Mouse (Mus musculus) Patski (cell line): Measurements from ENCODE around the gene Smad1. TPM values are rescaled to one million over a fixed set of nuclear protein-coding genes. Genes with fewer than 3 reads are reported as not detected.
A peak's percentile ranks its signal among the peaks of the same experiment; 100 is the strongest.

ENCODE experiments used
- ATAC-seq: fragments of 100-300 bp; one replicate; pipeline ENCODE4 v1.8.0; 2021
- CTCF ChIA-PET: fragments of 350-600 bp; sonication (Branson Sonifier 250); formaldehyde crosslinking; loops from one replicate; lab custom pipeline; 2022; ENCODE audit warnings: inconsistent platforms; lab: Charles Lee
- POLR2A ChIA-PET: fragments of 350-600 bp; sonication (Branson Sonifier 250); formaldehyde crosslinking; loops from one replicate; lab custom pipeline; 2022; ENCODE audit warnings: antibody characterized with exemption, inconsistent platforms; lab: Charles Lee
- DNase-seq: peaks from one replicate; pipeline ENCODE4 v3.0.0-alpha.2; 2011; ENCODE audit warnings: low read depth, low spot score
- H3K27me3 ChIP-seq: fragments of 371-371 bp; one replicate; pipeline ENCODE4 v1.5.1; 2021
- CTCF ChIP-seq: fragments of 100-300 bp; IDR thresholded peaks from one replicate; pipeline ENCODE4 v1.5.1; 2021
- in situ Hi-C: fragments of 300-500 bp; cut with MboI; formaldehyde crosslinking; loops from 3 replicates; pipeline ENCODE4 v1.11.1; 2018; ENCODE audit warnings: low pct_unique_long_range_greater_than_20kb, mixed read lengths
- polyA plus RNA-seq: library from polyadenylated mRNA; unstranded; gene quantifications from one replicate; pipeline ENCODE4 v1.2.3, GENCODE M21; 2021

The Smad1 gene
- polyA plus RNA-seq, 1 experiment from 2014 or later = 31.5 TPM

DNA sequence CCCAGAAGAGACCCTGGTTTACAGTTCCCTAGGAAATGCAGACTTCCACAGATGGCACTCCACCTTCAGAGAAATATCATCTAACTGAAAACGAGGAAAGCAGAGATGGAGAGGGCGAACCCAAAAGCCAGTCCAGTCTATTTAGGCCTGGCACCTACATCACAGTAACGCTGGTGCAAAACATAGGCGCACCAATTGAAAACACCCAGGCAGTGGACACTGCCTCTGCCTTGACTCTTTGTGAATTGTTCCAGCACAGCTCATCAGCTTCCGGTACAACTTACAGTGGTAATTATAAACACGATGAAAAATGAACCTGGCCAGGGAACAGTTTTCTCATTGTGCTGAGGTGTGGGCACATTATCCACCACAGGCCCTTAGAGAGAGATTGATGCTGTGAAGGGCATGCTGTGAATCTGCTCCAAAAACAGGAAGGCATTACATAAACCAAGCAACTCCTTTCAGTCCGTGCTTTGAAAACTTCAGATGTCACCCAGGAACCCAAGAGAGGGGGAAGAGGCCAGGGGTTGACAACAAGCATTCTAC, 1.5 kb downstream of the Smad1 start:
- CTCF ChIA-PET = no interaction called here
- in situ Hi-C loops = loop anchor here (10.0 kb wide), 1 partner anchor 187 kb away; no protein-coding TSS in a partner anchor
- H3K27me3 ChIP-seq = no peaks in the 10 kb centered on the region
- DNase-seq = no peak
- peak; percentile 15 for ATAC-seq
- no peak for TF ChIP-seq CTCF
- POLR2A ChIA-PET = no interaction called here

DNA sequence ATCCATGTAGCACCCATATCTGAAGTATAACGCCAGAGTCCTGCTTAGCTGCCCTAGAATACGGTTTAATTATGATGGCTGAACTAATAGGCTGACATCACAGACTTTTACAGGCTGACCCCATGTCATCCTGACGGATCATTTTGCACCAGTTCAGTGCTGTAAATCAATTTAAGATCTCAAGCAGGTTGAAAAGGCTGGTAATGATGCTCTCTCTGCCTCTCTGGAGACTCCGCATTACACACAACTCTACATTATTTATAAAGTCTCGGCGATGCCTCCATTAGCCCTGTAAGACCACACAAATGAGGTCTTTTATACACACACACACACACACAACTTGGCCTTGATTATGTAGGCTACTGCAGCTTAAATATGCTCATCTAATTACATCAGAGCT, 2.4 kb downstream of the Smad1 start:
- in situ Hi-C loops = loop anchor here (10.0 kb wide), 1 partner anchor 188 kb away; no protein-coding TSS in a partner anchor
- TF ChIP-seq CTCF = no peak
- POLR2A ChIA-PET = no interaction called here
- CTCF ChIA-PET = interaction anchor here (0.9 kb wide), 1 partner anchor 9 kb away, joined by 4 read pairs; no protein-coding TSS in a partner anchor
- ATAC-seq (no peak), DNase-seq (no peak)
- H3K27me3 ChIP-seq = no peaks in the 10 kb centered on the region

DNA sequence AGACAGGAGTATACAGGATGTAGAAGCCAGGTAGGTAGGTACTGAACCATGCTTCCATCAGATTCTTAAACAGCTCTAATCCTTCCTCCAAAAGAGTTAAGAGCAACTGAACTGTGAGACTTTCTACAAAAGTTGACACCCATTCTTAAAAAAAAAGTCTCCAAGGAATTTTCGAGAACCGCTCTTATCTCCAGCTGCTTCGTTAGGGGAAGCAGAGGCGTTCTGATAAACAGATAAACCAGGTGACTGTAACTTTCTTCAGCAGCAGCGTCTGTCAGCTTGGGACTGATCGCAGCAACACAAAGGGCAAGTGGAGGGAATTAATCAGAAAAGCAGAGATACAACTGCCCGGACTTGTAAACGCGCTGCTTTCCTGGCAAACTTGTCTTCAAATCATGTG, 5.3 kb downstream of the Smad1 start:
- H3K27me3 ChIP-seq = no peaks in the 10 kb centered on the region
- DNase-seq (no peak), ATAC-seq (no peak)
- no peak for TF ChIP-seq CTCF
- CTCF ChIA-PET = interaction anchor here (1.0 to 1.9 kb wide), 2 partner anchors 10 to 20 kb away, joined by 4 to 6 read pairs; no protein-coding TSS in a partner anchor
- POLR2A ChIA-PET = no interaction called here
- in situ Hi-C loops = loop anchor here (10.0 kb wide), 1 partner anchor 191 kb away; no protein-coding TSS in a partner anchor

DNA sequence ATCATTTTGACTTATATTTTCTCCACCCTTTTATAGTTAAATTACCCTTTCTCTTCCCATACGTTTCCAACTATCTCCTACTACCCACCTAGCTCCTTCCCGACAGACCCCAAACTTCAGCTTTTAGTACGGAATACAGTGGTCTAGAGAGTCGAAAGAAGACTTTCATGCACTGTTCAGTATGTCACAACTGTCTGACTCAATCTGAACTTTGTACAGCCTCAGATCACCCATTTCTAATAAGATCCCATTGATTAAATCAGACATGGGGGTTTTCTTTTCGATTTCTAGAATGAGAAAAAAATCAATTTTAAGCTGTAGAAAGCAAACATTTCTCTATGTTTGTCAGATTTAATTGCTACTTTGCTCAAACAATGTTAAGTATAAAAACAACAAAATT, 6.1 kb downstream of the Smad1 start:
- in situ Hi-C loops = loop anchor here (10.0 kb wide), 1 partner anchor 192 kb away; no protein-coding TSS in a partner anchor
- ATAC-seq (no peak), DNase-seq (no peak)
- CTCF ChIA-PET = interaction anchor here (1.0 to 1.9 kb wide), 2 partner anchors 9 to 19 kb away, joined by 4 to 6 read pairs; no protein-coding TSS in a partner anchor
- no peaks in the 10 kb centered on the region for H3K27me3 ChIP-seq
- POLR2A ChIA-PET = interaction anchor here (0.7 kb wide), 1 partner anchor 11 kb away, joined by 3 read pairs; no protein-coding TSS in a partner anchor
- no peak for TF ChIP-seq CTCF

DNA sequence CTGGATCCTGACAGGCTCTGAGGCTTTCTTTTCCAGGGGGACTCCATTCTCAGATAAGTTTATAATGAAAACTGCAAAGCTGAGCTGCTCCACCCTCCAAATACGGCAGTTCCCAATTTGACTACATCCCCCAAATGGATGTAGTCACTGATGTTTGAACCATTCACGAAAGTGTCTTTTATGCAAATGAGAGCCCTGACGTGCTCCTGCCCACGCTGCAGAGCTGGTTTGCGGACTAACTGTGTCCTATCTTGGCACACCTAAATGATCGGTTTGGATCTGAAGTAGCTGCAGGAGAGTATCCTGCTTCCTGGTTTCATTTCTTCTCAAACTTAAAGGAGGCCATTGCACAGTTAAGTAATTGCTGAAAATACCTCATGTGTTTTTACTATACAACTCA, 6.7 kb downstream of the Smad1 start:
- no peak for DNase-seq
- POLR2A ChIA-PET = interaction anchor here (0.7 kb wide), 1 partner anchor 11 kb away, joined by 3 read pairs; no protein-coding TSS in a partner anchor
- TF ChIP-seq CTCF = no peak
- in situ Hi-C loops = loop anchor here (10.0 kb wide), 1 partner anchor 192 kb away; no protein-coding TSS in a partner anchor
- ATAC-seq = no peak
- CTCF ChIA-PET = interaction anchor here (1.1 kb wide), 1 partner anchor 10 kb away, joined by 3 read pairs; no protein-coding TSS in a partner anchor
- H3K27me3 ChIP-seq = no peaks in the 10 kb centered on the region

DNA sequence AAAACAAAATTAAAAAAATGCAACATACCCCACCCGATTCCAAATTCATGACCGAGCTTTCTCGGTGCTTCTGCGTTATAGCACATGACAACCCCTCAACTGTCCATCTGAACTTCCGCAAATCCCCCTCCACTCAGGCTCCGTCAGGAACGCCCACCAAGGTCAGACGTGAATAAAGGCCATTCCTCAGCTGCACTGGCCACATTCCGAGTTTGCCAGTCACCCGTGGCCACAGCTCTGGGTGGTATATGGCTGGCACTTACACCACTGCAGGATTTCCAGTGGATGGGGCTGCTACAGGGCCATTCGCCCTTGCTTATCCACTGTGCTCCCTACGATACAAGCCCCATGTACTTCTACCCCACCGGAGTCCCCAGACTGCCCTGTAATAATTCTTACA, 7.9 kb downstream of the Smad1 start:
- no peak for TF ChIP-seq CTCF
- POLR2A ChIA-PET = no interaction called here
- DNase-seq (no peak), ATAC-seq (no peak)
- H3K27me3 ChIP-seq = no peaks in the 10 kb centered on the region
- CTCF ChIA-PET = no interaction called here
- in situ Hi-C loops = loop anchor here (10.0 kb wide), 1 partner anchor 193 kb away; no protein-coding TSS in a partner anchor

DNA sequence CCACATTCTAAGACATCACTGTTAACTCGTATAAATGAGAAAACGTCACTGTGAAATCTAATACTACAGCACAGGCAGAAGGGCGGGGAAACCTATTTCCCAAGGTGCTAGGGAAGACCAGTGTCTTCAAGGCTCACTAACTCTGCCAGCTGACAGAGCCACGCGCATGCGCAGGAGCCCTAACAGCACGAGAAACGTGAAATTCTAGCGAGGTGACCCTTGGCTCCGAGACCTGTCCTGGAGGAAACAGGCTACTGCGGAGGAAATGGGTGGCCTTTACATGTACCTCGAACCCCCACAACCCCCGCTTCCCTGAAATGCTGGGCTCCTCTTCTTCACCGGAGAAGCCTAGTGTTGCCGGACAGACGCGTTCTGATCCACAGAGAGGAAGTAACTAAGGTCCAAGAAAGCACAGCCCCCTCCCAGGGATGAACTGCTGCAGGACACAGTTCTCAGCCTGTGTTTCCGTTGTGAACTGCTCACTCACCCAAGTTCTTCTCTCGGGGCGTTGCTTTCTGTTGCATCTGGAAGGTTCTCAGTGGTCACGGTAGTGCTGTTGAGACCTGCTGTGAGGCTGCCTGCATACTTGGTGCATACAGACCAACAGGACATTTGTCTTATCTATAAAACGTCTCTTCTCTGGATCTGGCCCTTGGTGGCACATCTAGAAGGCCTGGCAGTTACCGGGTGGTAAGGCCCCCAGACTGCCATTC, 10.1 kb downstream of the Smad1 start:
- in situ Hi-C loops = no loop called here
- ATAC-seq (no peak), DNase-seq (no peak)
- CTCF ChIA-PET = no interaction called here
- POLR2A ChIA-PET = interaction anchor here (0.7 kb wide), 1 partner anchor 120 kb away, joined by 3 read pairs; no protein-coding TSS in a partner anchor
- H3K27me3 ChIP-seq = no peaks in the 10 kb centered on the region
- no peak for TF ChIP-seq CTCF

DNA sequence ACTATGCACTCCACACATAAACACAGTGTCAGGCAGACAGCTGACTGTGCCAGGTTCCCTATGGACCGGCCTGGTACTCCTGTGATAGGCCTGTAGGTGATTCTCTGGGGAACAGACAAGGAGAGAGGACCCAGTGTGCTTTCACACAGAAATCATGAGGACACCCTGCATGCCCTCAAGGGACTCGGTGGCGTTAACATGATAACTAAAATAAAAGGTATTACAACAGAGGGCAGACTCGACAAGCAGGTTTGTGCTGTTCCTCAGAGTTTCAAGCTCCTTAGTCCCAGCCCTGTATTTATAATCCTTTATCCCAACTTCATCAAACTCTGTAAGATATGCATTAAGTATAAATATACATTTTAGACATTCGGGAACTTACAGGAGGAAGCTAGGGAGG, 12.5 kb downstream of the Smad1 start:
- CTCF ChIA-PET = no interaction called here
- no peak for ATAC-seq

DNA sequence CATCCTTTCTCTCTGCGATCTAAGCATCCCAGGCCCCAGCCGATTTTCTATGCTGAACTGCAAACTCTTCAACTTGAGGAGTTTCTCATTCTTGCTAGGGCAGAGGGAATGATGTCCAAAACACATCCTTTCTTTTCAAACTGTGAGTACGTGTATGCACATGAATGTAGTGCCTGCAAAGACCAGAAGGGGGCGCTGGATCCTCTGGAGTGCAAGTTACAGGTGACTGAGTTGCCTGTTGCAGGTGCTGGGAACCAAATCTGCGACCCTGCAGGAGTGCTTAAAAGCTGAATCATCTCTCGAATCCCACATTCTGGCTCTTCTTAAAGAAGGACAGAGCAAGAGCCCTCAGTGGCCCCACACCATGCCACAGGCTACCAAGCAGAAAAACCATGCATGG, 13.0 kb downstream of the Smad1 start:
- peak; percentile 59 for TF ChIP-seq CTCF
- ATAC-seq (no peak), DNase-seq (no peak)
- H3K27me3 ChIP-seq = no peaks in the 10 kb centered on the region
- in situ Hi-C loops = no loop called here
- CTCF ChIA-PET = no interaction called here
- POLR2A ChIA-PET = interaction anchor here (0.6 kb wide), 1 partner anchor 137 kb away, joined by 3 read pairs; no protein-coding TSS in a partner anchor

More for the DNA sequence above, 12.5 kb downstream of the Smad1 start:
- no peak for TF ChIP-seq CTCF
- DNase-seq = no peak
- in situ Hi-C loops = no loop called here
- POLR2A ChIA-PET = no interaction called here
- no peaks in the 10 kb centered on the region for H3K27me3 ChIP-seq

DNA sequence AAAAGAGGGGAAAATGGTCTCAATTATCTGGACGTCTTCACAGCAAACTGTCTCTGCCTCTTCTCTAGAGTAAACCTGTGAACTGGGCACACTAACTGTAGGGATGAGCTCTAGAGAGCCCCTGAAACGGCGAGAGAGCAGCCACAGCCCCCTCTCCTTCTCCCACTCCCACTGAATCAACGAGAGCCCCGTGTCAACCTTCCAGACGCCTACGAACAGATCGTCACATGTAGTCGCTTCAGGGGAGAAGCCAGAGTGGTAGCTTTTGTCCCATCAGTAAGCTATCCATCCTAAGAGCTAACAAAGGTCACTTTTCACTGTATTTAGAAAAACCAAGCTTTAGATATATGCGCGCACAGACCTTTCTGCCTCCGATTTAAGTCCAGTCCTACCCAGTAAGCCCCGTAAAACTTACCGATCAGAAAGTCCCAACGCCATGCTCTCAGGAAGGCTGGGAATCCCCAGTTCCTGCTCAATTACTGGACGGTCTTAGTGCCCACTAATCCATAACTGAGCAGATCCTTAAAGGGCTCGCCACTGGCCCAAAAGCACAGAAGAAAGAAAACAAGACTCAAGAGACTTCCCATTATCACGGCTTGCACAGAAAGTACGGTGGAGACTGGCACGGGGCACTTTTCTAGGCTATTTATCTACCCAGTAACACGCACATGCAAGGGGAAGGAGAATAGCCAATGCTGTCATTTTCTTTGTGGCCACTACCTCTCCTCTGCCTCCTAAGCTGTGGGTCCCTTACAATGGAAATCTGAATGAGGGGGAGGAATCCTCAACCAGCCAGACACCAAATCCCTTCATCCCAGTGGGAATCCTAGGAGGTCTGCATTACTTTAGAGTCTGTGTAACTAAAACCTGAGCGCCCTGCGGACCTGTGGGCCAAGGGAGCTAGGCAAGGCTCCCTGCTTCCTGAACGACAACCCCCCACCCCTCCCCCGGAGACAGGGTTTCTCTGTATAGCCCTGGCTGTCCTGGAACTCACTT, 14.7 kb downstream of the Smad1 start:
- no peaks in the 10 kb centered on the region for H3K27me3 ChIP-seq
- DNase-seq (no peak), ATAC-seq (no peak)
- POLR2A ChIA-PET = no interaction called here
- CTCF ChIA-PET = interaction anchor here (1.2 kb wide), 1 partner anchor 9 kb away, joined by 4 read pairs; no protein-coding TSS in a partner anchor
- in situ Hi-C loops = no loop called here
- TF ChIP-seq CTCF = no peak
